ENCODE assay signal across 8 mouse cellular contexts in genomic region chr16:4558980-4559631, GRCm38 (mm10). TPM values are rescaled to one million over a fixed set of nuclear protein-coding genes. Genes with fewer than 3 reads are reported as not detected.
DNase-seq lines count a peak whose midpoint lies in the region; ATAC-seq and TF ChIP-seq lines count a peak whose summit lies in the region.

No protein-coding gene starts in this region.

- H3K36me3 ChIP-seq in hindbrain, embryonic 11.5 days (ENCODE audit: control insufficient read depth, insufficient read depth, low read length): no peaks in the 10 kb centered on the region

- under 1% methylated on average over 38 of the region's 43 CpGs for WGBS in hindbrain, embryonic 11.5 days

- H3K4me2 ChIP-seq in hindbrain, embryonic 11.5 days (replicated peaks; ENCODE audit: low read depth, low read length): peak overlapping the region; percentile 92

- peaks cover 3% of the 10 kb centered on the region; the same call in 1 of the 2 replicates for H3K4me1 ChIP-seq in hindbrain, embryonic 11.5 days (replicated peaks; ENCODE audit: control insufficient read depth, insufficient read depth, low read length)

- peak overlapping the region; percentile 85 for H3K9ac ChIP-seq in hindbrain, embryonic 11.5 days (ENCODE audit: low read depth, low read length)

- H3K27me3 ChIP-seq in hindbrain, embryonic 11.5 days (ENCODE audit: control insufficient read depth, insufficient read depth, low read length): no peaks in the 10 kb centered on the region

- H3K27ac ChIP-seq in hindbrain, embryonic 11.5 days (ENCODE audit: low read depth, low read length): peak overlapping the region; percentile 82
- H3K27ac ChIP-seq in left cerebral cortex, adult 2 months: peak overlapping the region; percentile 96

- TF ChIP-seq CTCF in left cerebral cortex, adult 2 months (IDR thresholded peaks at IDR 0.05): no peak

- intact Hi-C loops in left cerebral cortex, adult 2 months (cut with DNase I): loop anchor here (10.0 kb wide), 1 partner anchor 484 kb away; the partner anchor contains the start of gene Trap1

- ATAC-seq in hindbrain, embryonic 11.5 days (ENCODE audit: low FRiP score): peak; percentile 65

- DNase-seq in NIH3T3 (ENCODE audit: low read depth): peak; percentile 68
- DNase-seq in cerebellum, adult 8-10 months: peak; percentile 68
- DNase-seq in frontal cortex, postnatal 10 days (ENCODE audit: low spot score in 2 of 2): peak; percentile 70 to 72
- DNase-seq in hindbrain, embryonic 11.5 days (ENCODE audit: low spot score): peak; percentile 76
- peak; percentile 66 to 72 for DNase-seq in left cerebral cortex, adult 2 months (ENCODE audit: extremely low spot score in 1 of 2, low spot score in 2 of 2)
- peak; percentile 70 to 80 for DNase-seq in lung, postnatal 4 days
- peak; percentile 79 to 87 for DNase-seq in right cerebral cortex, postnatal 10 days (ENCODE audit: low spot score in 2 of 2)
- DNase-seq in urinary bladder, postnatal 36 days (ENCODE audit: low spot score in 2 of 2): peak; percentile 63 to 64

- H3K4me3 ChIP-seq in hindbrain, embryonic 11.5 days (ENCODE audit: low read depth, low read length): peak overlapping the region; percentile 72
- peak overlapping the region; percentile 83 for H3K4me3 ChIP-seq in left cerebral cortex, adult 2 months

- no peaks in the 10 kb centered on the region for H3K9me3 ChIP-seq in hindbrain, embryonic 11.5 days (ENCODE audit: control insufficient read depth, low read length)

RNA-seq across cellular contexts. Expression of gene Tfap4, which starts 0.5 kb away (rescaled TPM):
- polyA plus RNA-seq in hindbrain, embryonic 11.5 days (2014; fragmentation: Nextera tagmentation; extraction: Ambion mirVana): 16.1 TPM in 2 replicates
- total RNA-seq in left cerebral cortex, adult 2 months (2021): 1 to 10 TPM; 2.9 to 4.3 TPM

RNA-seq across cellular contexts. Expression of gene Srl, which starts 17.5 kb away (rescaled TPM):
- polyA plus RNA-seq in hindbrain, embryonic 11.5 days (2014; fragmentation: Nextera tagmentation; extraction: Ambion mirVana): 21.2 and 26.9 TPM in 2 replicates
- total RNA-seq in left cerebral cortex, adult 2 months (2021): 1 to 10 TPM; 5.1 to 5.9 TPM

RNA-seq across cellular contexts. Expression of gene Glis2, which starts 35.4 kb away (rescaled TPM):
- 26.3 and 27.6 TPM in 2 replicates for polyA plus RNA-seq in hindbrain, embryonic 11.5 days (2014; fragmentation: Nextera tagmentation; extraction: Ambion mirVana)
- 10 to 100 TPM; 12.9 to 16.2 TPM for total RNA-seq in left cerebral cortex, adult 2 months (2021)

Comparison
In these comparisons a context has a peak if more than half of its experiments do, and no peak if none do; other contexts are left out.
1. Peak in every context shown above with its lines: DNase-seq, ATAC-seq, H3K4me3 ChIP-seq and H3K27ac ChIP-seq.